Mouse (Mus musculus): Measurements from ENCODE around the gene Dctpp1.
A peak's percentile ranks its signal among the peaks of the same experiment; 100 is the strongest.

Dctpp1 gene

DNA sequence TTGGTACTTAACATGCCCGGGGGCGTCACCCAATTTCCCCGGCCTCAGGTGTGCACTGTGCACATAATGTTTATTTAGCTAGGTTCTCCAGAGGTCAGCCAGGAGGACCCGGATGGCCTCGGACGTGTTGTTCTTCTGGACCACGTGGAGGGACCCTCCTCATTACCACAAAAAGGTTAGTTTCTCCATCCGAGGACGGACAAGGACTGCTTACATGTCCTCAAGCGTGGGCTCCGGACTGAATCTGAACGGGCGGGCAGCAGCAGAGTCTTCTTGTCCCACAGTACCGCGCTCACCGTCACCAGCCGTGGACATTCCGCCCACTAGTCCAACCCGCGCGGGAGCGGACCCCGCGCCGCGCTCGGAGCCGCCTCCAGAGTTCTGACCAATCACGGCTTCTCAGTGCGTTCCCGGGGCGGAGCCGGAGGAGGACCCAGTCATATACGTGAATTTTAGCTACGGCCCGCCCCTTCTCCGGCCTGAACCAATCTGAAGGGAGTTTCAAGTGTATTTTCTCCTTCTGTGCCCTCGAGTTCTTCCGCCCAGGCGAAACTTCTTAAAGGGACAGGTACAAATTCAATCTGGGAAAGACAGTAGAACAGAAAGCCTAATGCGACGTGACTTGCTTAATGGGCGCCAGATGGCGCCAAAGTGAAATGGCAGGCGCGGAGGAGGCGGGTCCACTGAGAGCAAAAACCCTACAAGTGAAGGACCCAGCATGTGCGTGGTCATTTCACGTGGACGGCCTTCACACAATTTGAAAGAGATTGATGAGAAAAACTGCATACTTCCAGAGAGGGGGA is at the start of gene Dctpp1:
Gene Dctpp1, minus strand, starts transcription at position 401 of the 803 bp plus-strand sequence.
- DNase-seq (ENCODE audit: low read depth, low spot score): peak; percentile 99

- DNase-seq (ENCODE audit: low read depth, low spot score): peak; percentile 75
Observed at GRCm38 (mm10) chr7:127309951-127310350, 49.4 kb upstream of the Dctpp1 start.

GRCm38 (mm10) chr7:127308887-127309286 is 48.4 kb upstream of the Dctpp1 start:
- DNase-seq (ENCODE audit: low read depth, low spot score): peak; percentile 79

DNA sequence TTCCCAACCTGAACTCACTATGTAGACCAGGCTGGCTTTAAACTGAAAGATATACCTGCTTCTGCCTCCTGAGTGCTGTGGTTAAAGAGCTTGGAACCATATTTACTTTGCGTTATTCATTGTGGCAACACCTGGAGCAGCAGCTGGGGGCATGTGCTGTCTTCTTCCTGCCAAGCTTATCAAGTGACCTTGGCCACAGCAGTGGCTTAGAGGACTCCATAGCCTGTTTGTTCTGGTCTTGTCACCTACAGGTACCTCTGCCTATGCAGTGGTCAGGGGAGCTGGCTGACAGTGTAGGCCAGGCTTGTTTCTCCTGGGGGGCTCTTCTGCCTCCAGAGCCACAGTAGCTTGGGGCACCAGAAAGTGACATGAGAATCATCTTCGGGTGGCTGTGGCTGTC is 47.9 kb upstream of the Dctpp1 start:
- no peak for DNase-seq (ENCODE audit: low read depth, low spot score)

DNA sequence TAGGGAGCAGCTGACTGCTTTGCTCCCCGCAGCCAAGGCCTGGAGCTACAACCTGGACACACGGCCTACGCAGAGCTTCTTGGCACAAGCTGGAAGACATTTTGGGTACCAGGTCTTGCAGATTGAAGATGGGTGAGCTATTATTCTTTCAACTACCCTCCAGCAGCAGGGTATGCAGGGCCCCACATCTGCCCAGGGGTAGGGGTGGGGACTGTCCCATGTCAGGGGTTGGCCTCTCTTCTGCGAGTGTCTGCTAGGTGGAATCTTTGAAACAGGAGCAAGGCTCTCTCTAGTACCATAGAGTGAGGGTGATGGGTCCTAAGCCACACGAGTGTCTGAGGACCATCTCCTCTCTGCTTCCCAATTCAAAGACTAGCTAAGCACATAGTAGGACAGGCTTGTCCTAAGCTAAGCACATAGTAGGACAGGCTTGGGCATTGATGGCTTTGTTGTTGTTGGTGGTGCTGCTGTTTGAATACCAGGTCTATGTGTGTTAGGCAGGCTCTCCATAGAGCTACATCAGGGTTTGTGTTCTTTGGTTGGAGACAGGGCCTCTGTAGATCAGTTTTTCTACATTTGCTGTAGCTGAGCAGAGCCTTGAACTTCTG is 37.2 kb upstream of the Dctpp1 start:
- DNase-seq (ENCODE audit: low read depth, low spot score): no peak

DNA sequence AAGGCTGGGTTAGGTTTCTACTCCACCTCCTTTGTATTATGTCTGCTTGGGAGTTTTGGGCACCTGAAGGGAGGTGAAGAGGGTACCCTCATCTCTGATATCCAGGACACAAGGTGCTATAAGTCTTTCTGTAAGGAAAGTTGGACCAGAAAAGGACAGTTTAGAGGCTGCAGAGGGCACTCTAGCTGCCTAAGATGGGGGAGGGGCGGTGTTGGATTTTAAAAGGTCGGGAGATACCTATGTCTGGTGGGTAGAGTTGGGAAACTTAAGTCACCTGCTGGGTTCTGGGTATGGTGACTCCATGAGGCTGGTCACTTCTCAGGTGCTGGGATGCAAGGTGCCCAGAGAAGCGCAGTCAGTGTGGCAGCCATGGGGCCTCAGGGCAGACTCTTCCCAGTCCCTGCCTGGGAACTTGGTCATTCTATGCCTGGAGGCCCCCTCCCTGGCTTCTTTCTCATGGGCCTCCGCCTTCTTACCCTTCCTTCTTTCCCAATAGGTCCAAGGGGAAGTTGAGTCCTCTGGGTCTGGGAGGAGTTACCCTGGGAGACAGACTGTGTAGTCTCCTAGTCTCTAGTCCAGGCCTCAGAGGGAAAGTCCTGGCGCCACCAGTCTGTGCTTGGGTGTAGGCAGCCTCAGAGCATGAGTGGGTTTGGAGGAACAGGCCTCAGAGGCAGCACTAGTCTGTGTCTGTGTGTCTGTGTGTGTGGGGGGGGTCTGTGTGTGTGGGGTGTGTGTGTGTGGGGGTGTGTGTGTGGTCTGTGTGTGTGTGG is 36.5 kb upstream of the Dctpp1 start:
- no peak for DNase-seq (ENCODE audit: low read depth, low spot score)

GRCm38 (mm10) chr7:127296098-127296497 is 35.6 kb upstream of the Dctpp1 start, which contains the start of gene Itgal:
TSS of gene Itgal (plus strand) at chr7:127296260.
- no peak for DNase-seq (ENCODE audit: low read depth, low spot score)

DNA sequence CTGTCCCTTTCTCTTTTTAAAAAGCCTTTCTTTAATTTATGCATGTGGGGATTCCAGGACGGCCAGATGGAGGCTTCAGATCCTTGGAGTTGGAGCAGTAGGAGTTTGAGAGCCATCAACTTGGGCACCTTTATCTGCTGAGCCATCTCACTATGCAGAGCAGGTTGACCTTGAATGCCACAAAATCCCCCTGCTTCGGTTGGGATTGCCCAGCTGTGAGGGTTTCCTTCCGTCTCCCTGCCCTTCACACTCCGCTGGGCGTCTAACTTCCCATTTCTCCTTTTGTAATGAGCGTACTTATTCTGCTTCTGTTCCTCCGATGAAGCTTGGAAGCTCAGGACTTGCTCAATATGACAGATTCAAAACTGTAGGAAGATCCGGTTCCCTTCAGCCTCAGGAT is 29.6 kb upstream of the Dctpp1 start:
- DNase-seq (ENCODE audit: low read depth, low spot score): no peak

DNA sequence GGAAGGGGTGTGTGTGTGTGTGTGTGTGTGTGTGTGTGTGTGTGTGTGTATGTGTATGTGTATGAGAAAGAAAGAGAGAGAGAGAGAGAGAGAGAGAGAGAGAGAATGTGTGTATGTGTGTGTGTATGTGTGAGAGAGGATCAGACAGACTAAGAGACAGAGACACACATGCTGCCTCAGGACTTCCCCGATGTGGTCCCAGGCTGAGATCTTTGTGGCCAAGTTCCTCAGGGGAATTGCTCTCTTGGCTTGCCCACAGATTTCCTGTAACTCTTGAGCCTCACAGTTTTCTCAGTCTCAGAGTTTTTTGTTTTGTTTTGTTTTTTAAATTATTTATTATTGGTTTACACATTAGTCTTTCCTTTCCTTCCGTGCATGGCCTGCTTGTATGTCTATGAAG is 28.8 kb upstream of the Dctpp1 start:
- DNase-seq (ENCODE audit: low read depth, low spot score): no peak

- DNase-seq (ENCODE audit: low read depth, low spot score): no peak
Observed at GRCm38 (mm10) chr7:127287940-127288339, 27.4 kb upstream of the Dctpp1 start.

DNA sequence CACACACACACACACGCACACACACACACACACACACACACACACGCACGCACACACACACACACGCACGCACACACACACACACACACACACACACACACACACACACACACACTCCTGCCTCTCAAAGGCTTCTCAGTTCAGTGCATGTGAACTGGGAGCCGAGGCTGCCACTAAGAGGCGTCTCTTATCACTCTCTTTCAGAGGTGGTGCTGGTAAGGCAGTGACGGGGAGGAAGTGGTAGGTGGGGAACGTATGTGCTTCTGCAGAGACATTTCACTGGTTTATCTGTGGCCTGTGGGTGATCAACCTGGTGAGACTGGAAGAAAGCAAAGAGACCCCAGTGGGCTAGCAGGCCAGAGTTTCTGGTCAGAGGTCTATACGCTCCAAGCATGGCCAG is 24.6 kb upstream of the Dctpp1 start:
- DNase-seq (ENCODE audit: low read depth, low spot score): no peak

DNA sequence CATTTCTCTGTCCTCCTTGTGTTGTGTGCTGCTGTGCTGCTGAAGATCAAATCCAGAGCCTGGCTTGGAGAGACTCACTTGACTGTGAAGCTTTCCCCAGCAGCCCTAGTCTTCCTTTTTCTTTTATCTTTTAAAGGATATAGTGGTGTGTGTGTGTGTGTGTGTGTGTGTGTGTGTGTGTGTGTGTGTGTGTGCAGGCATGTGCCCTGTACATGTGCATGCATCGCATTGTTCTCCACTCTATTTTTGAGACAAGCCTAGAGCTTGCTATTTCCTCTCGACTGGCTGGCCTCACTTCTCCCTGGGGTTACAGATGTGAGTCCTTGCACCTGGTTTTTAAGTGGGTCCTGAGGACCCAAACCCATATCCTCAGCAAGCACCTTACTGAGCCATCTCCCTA is 21.7 kb upstream of the Dctpp1 start:
- no peak for DNase-seq (ENCODE audit: low read depth, low spot score)

GRCm38 (mm10) chr7:127281114-127281513 is 20.6 kb upstream of the Dctpp1 start:
- DNase-seq (ENCODE audit: low read depth, low spot score): no peak

DNA sequence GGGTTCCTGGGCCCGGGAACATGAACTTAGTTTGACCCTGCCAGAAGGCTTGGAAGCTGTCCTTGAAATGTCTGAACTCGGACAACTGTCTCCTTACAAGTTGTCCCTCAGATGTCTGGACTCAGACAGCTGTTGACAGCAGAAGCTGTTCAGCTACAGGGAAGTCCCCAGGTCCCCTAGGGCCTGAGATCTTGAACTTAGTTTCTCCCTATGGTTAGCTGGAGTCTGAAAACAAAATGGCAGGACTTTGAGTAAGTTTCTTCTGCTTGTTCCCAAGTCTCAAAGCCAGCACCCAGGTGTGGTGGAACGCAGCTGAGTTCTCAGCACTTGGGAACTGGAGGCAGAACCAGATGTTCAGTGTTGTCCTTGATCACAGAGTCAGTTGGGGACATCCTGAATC is 19.6 kb upstream of the Dctpp1 start:
- no peak for DNase-seq (ENCODE audit: low read depth, low spot score)

- peak; percentile 80 for DNase-seq (ENCODE audit: low read depth, low spot score)
Observed at GRCm38 (mm10) chr7:127278311-127278710, 17.8 kb upstream of the Dctpp1 start.

GRCm38 (mm10) chr7:127276519-127276961 is 16.0 kb upstream of the Dctpp1 start:
- DNase-seq (ENCODE audit: low read depth, low spot score): peak; percentile 38

GRCm38 (mm10) chr7:127273925-127274789 is 13.6 kb upstream of the Dctpp1 start, which contains the start of gene Sephs2:
TSS of gene Sephs2 (minus strand) at chr7:127274055.
- peak; percentile 97 for DNase-seq (ENCODE audit: low read depth, low spot score)

DNA sequence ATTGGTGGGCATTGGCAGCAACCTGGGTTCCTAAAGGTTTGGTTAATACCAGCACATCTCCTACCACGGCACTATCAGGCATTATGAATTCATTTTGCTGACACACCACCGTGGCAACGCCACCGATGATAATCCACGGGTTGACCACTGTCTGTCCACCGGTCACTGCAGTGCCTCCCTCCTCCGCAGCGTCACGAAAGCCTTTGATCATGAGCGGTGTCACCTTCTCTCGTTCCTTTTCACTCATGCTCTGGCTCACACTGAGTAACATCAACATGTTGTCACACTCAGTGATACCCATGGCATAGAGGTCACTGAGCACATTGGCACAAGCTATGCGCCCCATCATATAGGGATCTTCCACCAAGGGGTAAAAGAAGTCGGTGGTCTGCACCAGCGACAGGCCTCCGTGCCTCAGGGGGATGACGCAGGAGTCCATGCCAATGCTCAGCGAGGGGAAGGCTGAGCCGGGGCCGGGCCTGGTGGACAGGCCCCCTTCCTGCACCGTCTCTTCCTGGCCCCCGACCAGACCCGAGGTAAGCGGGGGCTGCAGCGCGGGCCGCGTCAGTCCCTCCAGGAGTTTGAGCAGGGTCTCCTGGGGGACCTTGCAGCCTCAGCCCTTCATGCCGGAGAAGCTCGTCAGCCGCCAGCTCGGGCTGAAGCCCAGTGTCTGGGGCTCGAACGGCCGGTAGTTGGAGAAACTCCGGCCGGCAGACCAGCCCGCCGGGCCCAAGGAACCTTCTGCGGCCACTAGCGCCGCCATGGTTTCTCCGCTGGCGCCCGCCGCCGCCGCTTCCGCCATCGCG is 12.8 kb upstream of the Dctpp1 start:
- DNase-seq (ENCODE audit: low read depth, low spot score): no peak

GRCm38 (mm10) chr7:127272566-127272965 is 12.1 kb upstream of the Dctpp1 start:
- DNase-seq (ENCODE audit: low read depth, low spot score): peak; percentile 33

GRCm38 (mm10) chr7:127271093-127271492 is 10.6 kb upstream of the Dctpp1 start:
- no peak for DNase-seq (ENCODE audit: low read depth, low spot score)
